Mouse (Mus musculus) intestine, embryonic 15.5 days (tissue): Measurements from ENCODE around the gene Ttc8. TPM values are rescaled to one million over a fixed set of nuclear protein-coding genes. Genes with fewer than 3 reads are reported as not detected.

ENCODE experiments used
- ATAC-seq: fragments of 200-750 bp; cut with Nextera tagmentation; 2 replicates; pipeline ENCODE4 v1.8.0; 2017; ENCODE audit warnings: moderate TSS enrichment, moderate library complexity
- H3K27ac ChIP-seq: fragments of 300-500 bp; sonication (generic); 2 replicates; pipeline ENCODE4 v1.5.1; 2015; ENCODE audit warnings: mild to moderate bottlenecking, inconsistent platforms
- H3K27me3 ChIP-seq: fragments of 300-500 bp; sonication (generic); replicated peaks from 2 replicates; pipeline ENCODE4 v1.6.1; 2015; ENCODE audit warnings: inconsistent platforms
- H3K36me3 ChIP-seq: fragments of 300-500 bp; sonication (generic); 2 replicates; pipeline ENCODE4 v1.6.1; 2015; ENCODE audit warnings: inconsistent platforms
- H3K4me1 ChIP-seq: fragments of 300-500 bp; sonication (generic); replicated peaks from 2 replicates; pipeline ENCODE4 v1.6.1; 2015; ENCODE audit warnings: inconsistent platforms
- H3K4me2 ChIP-seq: fragments of 300-500 bp; sonication (generic); replicated peaks from 2 replicates; pipeline ENCODE4 v1.6.1; 2015; ENCODE audit warnings: mild to moderate bottlenecking, inconsistent platforms
- H3K4me3 ChIP-seq: fragments of 300-500 bp; sonication (generic); replicated peaks from 2 replicates; pipeline ENCODE4 v1.5.1; 2015; ENCODE audit warnings: inconsistent platforms
- H3K9ac ChIP-seq: fragments of 300-500 bp; sonication (generic); 2 replicates; pipeline ENCODE4 v1.6.1; 2015; ENCODE audit warnings: inconsistent platforms
- H3K9me3 ChIP-seq: fragments of 300-500 bp; sonication (generic); 2 replicates; pipeline ENCODE4 v1.6.1; 2016; ENCODE audit warnings: inconsistent platforms
- WGBS: fragments of 180-500 bp; shearing (Covaris S2); methylation state at CpG from one replicate; pipeline ENCODE4 v1.1.7; 2015; 5-methylcytosine and 5-hydroxymethylcytosine counted together
- polyA plus RNA-seq: library from polyadenylated mRNA; unstranded; fragments of >200 nt; fragmentation: Nextera tagmentation; extraction: Ambion mirVana; gene quantifications from 2 replicates; pipeline ENCODE4 v1.2.1, GENCODE M21; 2015

Ttc8 gene
- polyA plus RNA-seq, result 16.4 and 18.5 TPM in 2 replicates

- Histone ChIP-seq H3K27ac (peak within 1 kb of the TSS; percentile 66; the same call in 1 of the 2 replicates), H3K36me3 (no peaks in the 10 kb centered on the region), H3K4me3 (peak within 1 kb of the TSS; percentile 65), H3K27me3 (no peaks in the 10 kb centered on the region), H3K9ac (peak within 1 kb of the TSS; percentile 70), H3K4me2 (peak within 1 kb of the TSS; percentile 87), H3K9me3 (no peaks in the 10 kb centered on the region), H3K4me1 (no peaks in the 10 kb centered on the region)
- ATAC-seq, result peak; percentile 100
- WGBS, result under 1% methylated on average over 35 of the region's 35 CpGs
Observed at GRCm38 (mm10) chr12:98920194-98920991, at the start of gene Ttc8. TSS of gene Ttc8 (plus strand) at chr12:98920574.

GRCm38 (mm10) chr12:98872836-98873235 is 47.5 kb upstream of the Ttc8 start:
- H3K9ac ChIP-seq, result no peak overlapping the region

GRCm38 (mm10) chr12:98875216-98875615 is 45.2 kb upstream of the Ttc8 start:
- Histone ChIP-seq H3K4me2 (no peak overlapping the region), H3K27ac (no peak overlapping the region), H3K27me3 (no peaks in the 10 kb centered on the region), H3K9me3 (no peaks in the 10 kb centered on the region), H3K36me3 (no peaks in the 10 kb centered on the region), H3K4me1 (no peaks in the 10 kb centered on the region), H3K4me3 (no peak overlapping the region), H3K9ac (no peak overlapping the region)
- ATAC-seq, result no peak
- 63% methylated on average over 2 of the region's 2 CpGs for WGBS

More at GRCm38 (mm10) chr12:98872836-98873235, 47.5 kb upstream of the Ttc8 start:
- WGBS, result 85% methylated on average over 10 of the region's 10 CpGs
- Histone ChIP-seq H3K4me3 (no peak overlapping the region), H3K27ac (no peak overlapping the region), H3K4me2 (no peak overlapping the region), H3K27me3 (no peaks in the 10 kb centered on the region), H3K9me3 (no peaks in the 10 kb centered on the region), H3K4me1 (no peaks in the 10 kb centered on the region), H3K36me3 (no peaks in the 10 kb centered on the region)
- ATAC-seq, result no peak

- H3K4me3 ChIP-seq, result no peak overlapping the region
- no peaks in the 10 kb centered on the region for H3K36me3 ChIP-seq
- no peaks in the 10 kb centered on the region for H3K27me3 ChIP-seq
- H3K27ac ChIP-seq, result no peak overlapping the region
- whole genome bisulfite sequencing, result 62% methylated on average over 1 of the region's 1 CpGs
- no peak overlapping the region for H3K4me2 ChIP-seq
- no peak overlapping the region for H3K9ac ChIP-seq
- no peaks in the 10 kb centered on the region for H3K9me3 ChIP-seq
- ATAC-seq, result no peak
- H3K4me1 ChIP-seq, result no peaks in the 10 kb centered on the region
Observed at GRCm38 (mm10) chr12:98878693-98879092, 41.7 kb upstream of the Ttc8 start.

- no peaks in the 10 kb centered on the region for H3K27me3 ChIP-seq
- no peak overlapping the region for H3K4me3 ChIP-seq
- H3K36me3 ChIP-seq, result no peaks in the 10 kb centered on the region
- no peak overlapping the region for H3K4me2 ChIP-seq
- H3K9ac ChIP-seq, result no peak overlapping the region
- H3K9me3 ChIP-seq, result no peaks in the 10 kb centered on the region
- ATAC-seq, result no peak
- 36% methylated on average over 5 of the region's 5 CpGs for WGBS
- H3K27ac ChIP-seq, result no peak overlapping the region
- no peaks in the 10 kb centered on the region for H3K4me1 ChIP-seq
Observed at GRCm38 (mm10) chr12:98881796-98882195, 38.6 kb upstream of the Ttc8 start.

GRCm38 (mm10) chr12:98884515-98884914 is 35.9 kb upstream of the Ttc8 start:
- Histone ChIP-seq H3K4me1 (no peaks in the 10 kb centered on the region), H3K4me2 (no peak overlapping the region)
- WGBS, result 4% methylated on average over 1 of the region's 1 CpGs

GRCm38 (mm10) chr12:98896761-98897160 is 23.6 kb upstream of the Ttc8 start:
- no peak overlapping the region for H3K4me2 ChIP-seq

More at GRCm38 (mm10) chr12:98884515-98884914, 35.9 kb upstream of the Ttc8 start:
- no peak for ATAC-seq
- Histone ChIP-seq H3K27ac (no peak overlapping the region), H3K4me3 (no peak overlapping the region), H3K9ac (no peak overlapping the region), H3K9me3 (no peaks in the 10 kb centered on the region), H3K36me3 (no peaks in the 10 kb centered on the region), H3K27me3 (no peaks in the 10 kb centered on the region)

GRCm38 (mm10) chr12:98899676-98900075 is 20.7 kb upstream of the Ttc8 start:
- H3K9ac ChIP-seq, result no peak overlapping the region
- no peaks in the 10 kb centered on the region for H3K9me3 ChIP-seq
- H3K4me3 ChIP-seq, result peak overlapping the region; percentile 75; the same call in 1 of the 2 replicates
- H3K27ac ChIP-seq, result no peak overlapping the region
- H3K4me1 ChIP-seq, result 0 out of 2 replicates have a peak, but pooled peaks cover 2% of the 10 kb centered on the region
- H3K36me3 ChIP-seq, result no peaks in the 10 kb centered on the region
- 79% methylated on average over 6 of the region's 6 CpGs for WGBS
- no peak for ATAC-seq
- no peak overlapping the region for H3K4me2 ChIP-seq
- peaks cover 7% of the 10 kb centered on the region for H3K27me3 ChIP-seq

More at GRCm38 (mm10) chr12:98896761-98897160, 23.6 kb upstream of the Ttc8 start:
- Histone ChIP-seq H3K4me1 (0 out of 2 replicates have a peak, but pooled peaks cover 2% of the 10 kb centered on the region), H3K9me3 (no peaks in the 10 kb centered on the region), H3K27me3 (peaks cover 7% of the 10 kb centered on the region), H3K9ac (no peak overlapping the region), H3K36me3 (no peaks in the 10 kb centered on the region), H3K27ac (no peak overlapping the region), H3K4me3 (no peak overlapping the region)
- 76% methylated on average over 1 of the region's 1 CpGs for WGBS
- ATAC-seq, result no peak

GRCm38 (mm10) chr12:98900341-98900880 is 20.0 kb upstream of the Ttc8 start:
- Histone ChIP-seq H3K4me1 (0 out of 2 replicates have a peak, but pooled peaks cover 2% of the 10 kb centered on the region), H3K36me3 (no peaks in the 10 kb centered on the region), H3K27ac (no peak overlapping the region), H3K4me3 (peak overlapping the region; percentile 75), H3K9ac (peak overlapping the region; percentile 60), H3K27me3 (peaks cover 7% of the 10 kb centered on the region), H3K4me2 (peak overlapping the region; percentile 94), H3K9me3 (no peaks in the 10 kb centered on the region)
- 2% methylated on average over 31 of the region's 31 CpGs for WGBS
- ATAC-seq, result no peak; the same call in 1 of the 2 replicates

- Histone ChIP-seq H3K36me3 (no peaks in the 10 kb centered on the region), H3K27ac (no peak within 1 kb of the TSS), H3K9me3 (no peaks in the 10 kb centered on the region), H3K27me3 (peaks cover 7% of the 10 kb centered on the region), H3K9ac (peak within 1 kb of the TSS; percentile 60), H3K4me3 (peak within 1 kb of the TSS; percentile 75), H3K4me2 (peak within 1 kb of the TSS; percentile 94), H3K4me1 (0 out of 2 replicates have a peak, but pooled peaks cover 2% of the 10 kb centered on the region)
- WGBS, result under 1% methylated on average over 97 of the region's 101 CpGs
- ATAC-seq, result peak; percentile 96
Observed at GRCm38 (mm10) chr12:98900881-98901801, 19.2 kb upstream of the Ttc8 start, which contains the start of gene Eml5. TSS of gene Eml5 (minus strand) at chr12:98901484.

- H3K4me1 ChIP-seq, result 0 out of 2 replicates have a peak, but pooled peaks cover 1% of the 10 kb centered on the region
- no peak overlapping the region for H3K4me3 ChIP-seq
- no peak overlapping the region for H3K4me2 ChIP-seq
- H3K36me3 ChIP-seq, result no peaks in the 10 kb centered on the region
- no peaks in the 10 kb centered on the region for H3K9me3 ChIP-seq
- H3K27me3 ChIP-seq, result peaks cover 5% of the 10 kb centered on the region
- WGBS, result 76% methylated on average over 5 of the region's 5 CpGs
- H3K9ac ChIP-seq, result no peak overlapping the region
- no peak for ATAC-seq
- no peak overlapping the region for H3K27ac ChIP-seq
Observed at GRCm38 (mm10) chr12:98905466-98905865, 14.9 kb upstream of the Ttc8 start.

GRCm38 (mm10) chr12:98910096-98910495 is 10.3 kb upstream of the Ttc8 start:
- Histone ChIP-seq H3K9ac (no peak overlapping the region), H3K27me3 (no peaks in the 10 kb centered on the region), H3K27ac (no peak overlapping the region), H3K9me3 (no peaks in the 10 kb centered on the region), H3K4me3 (no peak overlapping the region), H3K36me3 (no peaks in the 10 kb centered on the region), H3K4me2 (no peak overlapping the region), H3K4me1 (no peaks in the 10 kb centered on the region)
- 68% methylated on average over 9 of the region's 9 CpGs for WGBS
- ATAC-seq, result no peak
